Mouse (Mus musculus): ENCODE measurements around the gene Hectd1.

GRCm38 (mm10) chr12:51822861-51823260 lies 6.5 kb downstream of the Hectd1 start:
- TF ChIP-seq CTCF (IDR thresholded peaks at IDR 0.05; ENCODE audit: low read depth) (no peak), EP300 (optimal IDR thresholded peaks at IDR 0.05) (no peak)
